9 mouse cellular contexts compared by ENCODE assay signal in the genomic region with DNA sequence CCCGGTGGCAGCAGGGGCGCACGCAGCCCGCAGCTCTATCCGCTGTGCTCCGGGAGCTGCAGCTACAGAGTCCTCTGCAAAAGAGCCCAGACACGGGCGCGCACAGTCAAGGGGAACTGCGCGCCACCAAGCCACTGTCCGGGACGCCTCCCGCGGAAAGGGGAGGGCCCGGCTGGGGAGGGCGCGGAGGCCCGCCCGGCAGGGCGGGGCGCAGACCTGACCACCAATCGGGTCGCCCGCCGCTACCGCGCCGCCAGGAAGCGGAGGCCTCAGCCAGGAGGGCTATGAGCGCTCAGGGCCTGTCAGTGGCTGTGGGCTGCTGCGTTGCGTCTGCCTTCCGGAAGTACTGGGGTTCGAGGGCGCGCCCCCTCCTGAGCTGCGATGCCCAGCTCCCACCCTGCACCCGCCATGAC. TPM values are rescaled to one million over a fixed set of nuclear protein-coding genes. Genes with fewer than 3 reads are reported as not detected.
DNase-seq lines count a peak whose midpoint lies in the region; ATAC-seq and TF ChIP-seq lines count a peak whose summit lies in the region.
"Not testable (repeated sequence)": the region's sequence is repeated elsewhere in the genome, so short reads cannot be mapped to it uniquely, and the experiment has no call there.
"Had no signal": no experiment of that assay in that cellular context is flagged by ENCODE, and none has a peak within 500 bp of the region (broad histone marks: within the 10 kb centered on the region; RNA-seq: fewer than 3 reads in every experiment).

TSS of gene 9030624G23Rik (minus strand) at position 139 of the 413 bp plus-strand sequence.

- DNase-seq in CD4-positive helper T cell, adult 2 months (ENCODE audit: low read depth, low spot score): peak; percentile 1
- peak; percentile 54 for DNase-seq in embryo, embryonic 11 days
- DNase-seq in gastrocnemius, postnatal 14 days: peak; percentile 46
- peak; percentile 38 to 51 for DNase-seq in layer of hippocampus, adult 18-20 months (ENCODE audit: low spot score in 2 of 2)
- peak; percentile 38 for DNase-seq in liver, embryonic 11.5 days (ENCODE audit: low spot score)
- DNase-seq in midbrain, postnatal 0 days (ENCODE audit: low spot score): peak; percentile 12

- not testable (repeated sequence) for H3K36me3 ChIP-seq in hindbrain, embryonic 13.5 days; liver, embryonic 11.5 days (ENCODE audit: control insufficient read depth, insufficient read depth, low read length); midbrain, postnatal 0 days (ENCODE audit: insufficient read depth, low read length); stomach, embryonic 14.5 days (ENCODE audit: control insufficient read depth, insufficient read depth, low read length)

- not testable (repeated sequence) for ATAC-seq in hindbrain, embryonic 13.5 days (ENCODE audit: low FRiP score); liver, embryonic 11.5 days (replicated peaks; ENCODE audit: low FRiP score); midbrain, postnatal 0 days (ENCODE audit: low FRiP score)
- ATAC-seq in stomach, embryonic 14.5 days (ENCODE audit: insufficient number of reproducible peaks, insufficient read depth, low FRiP score, low read depth): peak; percentile 74; the same call in 1 of the 2 replicates

- not testable (repeated sequence) for H3K27me3 ChIP-seq in hindbrain, embryonic 13.5 days; liver, embryonic 11.5 days (replicated peaks; ENCODE audit: control insufficient read depth, insufficient read depth, low read length); midbrain, postnatal 0 days (ENCODE audit: insufficient read depth, low read length); stomach, embryonic 14.5 days (ENCODE audit: control insufficient read depth, insufficient read depth, low read length)

- 0 out of 2 replicates have a peak within 1 kb of the TSS, but pooled peaks have one; percentile 35 for H3K27ac ChIP-seq in hindbrain, embryonic 13.5 days
- H3K27ac ChIP-seq in liver, embryonic 11.5 days (ENCODE audit: low read depth, low read length); midbrain, postnatal 0 days (ENCODE audit: low read depth, low read length): not testable (repeated sequence)
- H3K27ac ChIP-seq in stomach, embryonic 14.5 days (ENCODE audit: low read length): peak within 1 kb of the TSS; percentile 52; the same call in 1 of the 2 replicates

- H3K4me1 ChIP-seq in hindbrain, embryonic 13.5 days (replicated peaks); liver, embryonic 11.5 days (replicated peaks; ENCODE audit: control insufficient read depth, insufficient read depth, low read length); midbrain, postnatal 0 days (ENCODE audit: insufficient read depth, low read length); stomach, embryonic 14.5 days (ENCODE audit: control insufficient read depth, insufficient read depth, low read length): not testable (repeated sequence)

- peak within 1 kb of the TSS; percentile 45 for H3K4me3 ChIP-seq in hindbrain, embryonic 13.5 days
- peak within 1 kb of the TSS; percentile 42 for H3K4me3 ChIP-seq in liver, embryonic 11.5 days (ENCODE audit: low read depth, low read length)
- H3K4me3 ChIP-seq in midbrain, postnatal 0 days (ENCODE audit: low read depth, low read length): peak within 1 kb of the TSS; percentile 32
- H3K4me3 ChIP-seq in stomach, embryonic 14.5 days (ENCODE audit: low read depth, low read length): peak within 1 kb of the TSS; percentile 37

- H3K4me2 ChIP-seq in hindbrain, embryonic 13.5 days: peak within 1 kb of the TSS; percentile 50
- H3K4me2 ChIP-seq in liver, embryonic 11.5 days: peak within 1 kb of the TSS; percentile 40
- not testable (repeated sequence) for H3K4me2 ChIP-seq in midbrain, postnatal 0 days (ENCODE audit: low read depth, low read length, poor library complexity, severe bottlenecking)
- H3K4me2 ChIP-seq in stomach, embryonic 14.5 days (replicated peaks; ENCODE audit: low read depth, low read length): 0 out of 2 replicates have a peak within 1 kb of the TSS, but pooled peaks have one; percentile 16

- WGBS in hindbrain, embryonic 13.5 days: 3% methylated on average over 20 of the region's 39 CpGs
- 2% methylated on average over 38 of the region's 39 CpGs for WGBS in liver, embryonic 11.5 days
- 3% methylated on average over 26 of the region's 39 CpGs for WGBS in midbrain, postnatal 0 days
- WGBS in stomach, embryonic 14.5 days: under 1% methylated on average over 39 of the region's 39 CpGs

- intact Hi-C loops in gastrocnemius, postnatal 14 days (cut with DNase I; ENCODE audit: low total_unique reads): not testable (repeated sequence)

- H3K9ac ChIP-seq in hindbrain, embryonic 13.5 days: peak within 1 kb of the TSS; percentile 58
- not testable (repeated sequence) for H3K9ac ChIP-seq in liver, embryonic 11.5 days (ENCODE audit: low read depth, low read length); midbrain, postnatal 0 days (replicated peaks; ENCODE audit: low read length, poor library complexity, severe bottlenecking)
- 0 out of 2 replicates have a peak within 1 kb of the TSS, but pooled peaks have one; percentile 28 for H3K9ac ChIP-seq in stomach, embryonic 14.5 days (replicated peaks; ENCODE audit: low read depth, low read length)

- not testable (repeated sequence) for H3K9me3 ChIP-seq in hindbrain, embryonic 13.5 days; liver, embryonic 11.5 days (ENCODE audit: control insufficient read depth, low read length); midbrain, postnatal 0 days (ENCODE audit: low read length); stomach, embryonic 14.5 days (ENCODE audit: control insufficient read depth, low read depth, low read length)

- not testable (repeated sequence) for TF ChIP-seq CTCF in midbrain, postnatal 0 days (IDR thresholded peaks at IDR 0.05)

RNA-seq across cellular contexts. Expression of gene 9030624G23Rik, which starts in this region (rescaled TPM):
- total RNA-seq in gastrocnemius, postnatal 14 days (2021): under 1 TPM; 0.40 to 0.53 TPM
- 2.0 TPM in 2 replicates for polyA plus RNA-seq in hindbrain, embryonic 13.5 days (2015; fragmentation: Nextera tagmentation; extraction: Ambion mirVana)
- 1 to 10 TPM; 2.2 to 2.3 TPM for total RNA-seq in layer of hippocampus, adult 18-20 months (2021)
- polyA plus RNA-seq in liver, embryonic 11.5 days (2014; fragmentation: Nextera tagmentation; extraction: Ambion mirVana): 1.2 and 1.4 TPM in 2 replicates
- total RNA-seq in midbrain, postnatal 0 days (2014; rRNA removed): 2.7 and 3.8 TPM in 2 replicates
- 2.2 and 2.4 TPM in 2 replicates for polyA plus RNA-seq in midbrain, postnatal 0 days (2015; fragmentation: Nextera tagmentation; extraction: Ambion mirVana)
- 3.4 and 3.5 TPM in 2 replicates for polyA plus RNA-seq in stomach, embryonic 14.5 days (2014; fragmentation: Nextera tagmentation; extraction: Ambion mirVana)
- total RNA-seq: neutrophil, adult 5-6 weeks had no signal

Comparison
In these comparisons a context has a peak if more than half of its experiments do, and no peak if none do; other contexts are left out.
1. Peak in DNase-seq in gastrocnemius, postnatal 14 days; RNA of the gene not detected or under 1 TPM.
2. DNase-seq: peak in every context shown above with its lines; median percentile 54 in embryo, embryonic 11 days; 46 in gastrocnemius, postnatal 14 days; 44 in layer of hippocampus, adult 18-20 months; 38 in liver, embryonic 11.5 days; 12 in midbrain, postnatal 0 days; 1 in CD4-positive helper T cell, adult 2 months.